Mouse (Mus musculus): ENCODE data around the gene Pik3ap1. TPM values are rescaled to one million over a fixed set of nuclear protein-coding genes. Genes with fewer than 3 reads are reported as not detected.

Gene Pik3ap1
- polyA plus RNA-seq, 1 experiment from 2014 or later = 1.9 TPM

Other genes with a start within 250 kb of the Pik3ap1 start
- gene Tll2, start 178.3 kb downstream of the Pik3ap1 start, polyA plus RNA-seq (2015; fragmentation: Nextera tagmentation; extraction: Ambion mirVana) = 0.68 and 1.1 TPM in 2 replicates
- 133 and 135 TPM in 2 replicates for gene Tm9sf3, start 121.1 kb downstream of the Pik3ap1 start, polyA plus RNA-seq (2015; fragmentation: Nextera tagmentation; extraction: Ambion mirVana)
- gene Lcor, start 97.5 kb upstream of the Pik3ap1 start, polyA plus RNA-seq (2015; fragmentation: Nextera tagmentation; extraction: Ambion mirVana) = 10.0 and 10.5 TPM in 2 replicates
- 1.8 and 2.2 TPM in 2 replicates for gene Gm340, start 197.3 kb upstream of the Pik3ap1 start, polyA plus RNA-seq (2015; fragmentation: Nextera tagmentation; extraction: Ambion mirVana)